Mouse (Mus musculus): ENCODE measurements around the gene Psat1.

DNA sequence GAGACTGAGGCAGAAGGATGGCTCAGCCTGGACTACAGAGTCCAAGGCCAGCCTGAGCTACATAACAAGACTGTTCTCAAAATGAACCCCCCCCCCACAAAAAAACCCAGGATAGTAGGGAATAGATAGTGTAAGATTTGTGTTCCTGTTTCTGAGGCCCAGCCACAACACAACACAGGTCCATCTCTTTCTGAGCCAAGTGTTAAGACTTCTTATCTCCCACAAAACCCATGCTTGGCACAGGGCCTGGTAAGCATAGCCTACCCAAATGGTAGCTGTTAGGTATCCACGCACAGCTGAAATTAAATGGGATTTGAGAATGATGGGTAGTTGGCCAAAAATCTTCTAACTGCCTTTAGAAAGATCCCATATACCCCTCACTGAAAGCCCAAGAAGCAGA, 36.6 kb downstream of the Psat1 start:
- TF ChIP-seq MAX (IDR thresholded peaks at IDR 0.05; ENCODE audit: low read depth) = no peak
- no peak for TF ChIP-seq POLR2A (IDR thresholded peaks at IDR 0.05; ENCODE audit: insufficient read length, low read depth)
- TF ChIP-seq USF1 (IDR thresholded peaks at IDR 0.05; ENCODE audit: low read depth) = no peak
- TF ChIP-seq E2F4 (IDR thresholded peaks at IDR 0.05; ENCODE audit: insufficient read depth) = no peak
- no peak for TF ChIP-seq SRF (IDR thresholded peaks at IDR 0.05; ENCODE audit: control insufficient read depth, insufficient read length, low read depth)
- TF ChIP-seq MYOD1 (IDR thresholded peaks at IDR 0.05; ENCODE audit: control insufficient read depth in 1 of 3, insufficient read length in 2 of 3, low read depth in 2 of 3) = no peak
- no peak for TF ChIP-seq CEBPB (IDR thresholded peaks at IDR 0.05; ENCODE audit: insufficient read depth, poor library complexity, severe bottlenecking)
- TF ChIP-seq MYOG (IDR thresholded peaks at IDR 0.05; ENCODE audit: control insufficient read depth in 1 of 3, insufficient read depth in 1 of 3, insufficient read length in 2 of 3, low read depth in 2 of 3) = no peak
- no peak for TF ChIP-seq TCF3 (IDR thresholded peaks at IDR 0.05; ENCODE audit: insufficient read length, low read depth)
- no peak for TF ChIP-seq TCF12 (IDR thresholded peaks at IDR 0.05; ENCODE audit: insufficient read depth, poor library complexity, severe bottlenecking)
- no peak for TF ChIP-seq REST (IDR thresholded peaks at IDR 0.05; ENCODE audit: insufficient read depth, insufficient read length)
- TF ChIP-seq POLR2AphosphoS2 (IDR thresholded peaks at IDR 0.05; ENCODE audit: insufficient read length, low read depth) = no peak

Measured in myocyte (in vitro differentiated cells).